Mouse (Mus musculus) heart, embryonic 11.5 days (tissue): Measurements from ENCODE around the gene Pcyt1b. TPM values are rescaled to one million over a fixed set of nuclear protein-coding genes. Genes with fewer than 3 reads are reported as not detected.

Experiments
- ATAC-seq: fragments of 200-750 bp; cut with Nextera tagmentation; replicated peaks from 2 replicates; pipeline ENCODE4 v1.8.0; 2017; ENCODE audit warnings: moderate library complexity; ENCODE audit not compliant: insufficient number of reproducible peaks, low FRiP score, low TSS enrichment
- H3K27ac ChIP-seq: fragments of 300-500 bp; sonication (generic); 2 replicates; pipeline ENCODE4 v1.5.1; 2014; ENCODE audit warnings: mild to moderate bottlenecking, low read depth, low read length
- H3K27me3 ChIP-seq: fragments of 300-500 bp; sonication (generic); 2 replicates; pipeline ENCODE4 v1.6.1; 2014; ENCODE audit warnings: mild to moderate bottlenecking, low read length, mixed read lengths; ENCODE audit not compliant: control insufficient read depth, insufficient read depth
- H3K36me3 ChIP-seq: fragments of 300-500 bp; sonication (generic); 2 replicates; pipeline ENCODE4 v1.6.1; 2014; ENCODE audit warnings: mild to moderate bottlenecking, low read length, moderate library complexity, mixed read lengths; ENCODE audit not compliant: control insufficient read depth, insufficient read depth
- H3K4me1 ChIP-seq: fragments of 300-500 bp; sonication (generic); 2 replicates; pipeline ENCODE4 v1.6.1; 2014; ENCODE audit warnings: low read length; ENCODE audit not compliant: control insufficient read depth, insufficient read depth
- H3K4me2 ChIP-seq: fragments of 300-500 bp; sonication (generic); 2 replicates; pipeline ENCODE4 v1.6.1; 2014; ENCODE audit warnings: mild to moderate bottlenecking, moderate library complexity
- H3K4me3 ChIP-seq: fragments of 300-500 bp; sonication (generic); 2 replicates; pipeline ENCODE4 v1.5.1; 2014; ENCODE audit warnings: low read depth, low read length
- H3K9ac ChIP-seq: fragments of 300-500 bp; sonication (generic); 2 replicates; pipeline ENCODE4 v1.6.1; 2014; ENCODE audit warnings: mild to moderate bottlenecking, low read depth, low read length, moderate library complexity
- H3K9me3 ChIP-seq: fragments of 300-500 bp; sonication (generic); replicated peaks from 2 replicates; pipeline ENCODE4 v1.6.1; 2016; ENCODE audit warnings: low read length; ENCODE audit not compliant: control insufficient read depth
- WGBS: fragments of 180-500 bp; shearing (Covaris S2); extraction: QIAGEN DNeasy Blood & Tissue Kit; methylation state at CpG from one replicate; pipeline ENCODE4 v1.1.7; 2014; ENCODE audit not compliant: insufficient replicate concordance; 5-methylcytosine and 5-hydroxymethylcytosine counted together
- polyA plus RNA-seq: library from polyadenylated mRNA; unstranded; fragments of >200 nt; fragmentation: Nextera tagmentation; extraction: Ambion mirVana; gene quantifications from 2 replicates; pipeline ENCODE4 v1.2.1, GENCODE M21; 2014

Pcyt1b gene
- polyA plus RNA-seq, 1 experiment from 2014 or later: 3.4 TPM

DNA sequence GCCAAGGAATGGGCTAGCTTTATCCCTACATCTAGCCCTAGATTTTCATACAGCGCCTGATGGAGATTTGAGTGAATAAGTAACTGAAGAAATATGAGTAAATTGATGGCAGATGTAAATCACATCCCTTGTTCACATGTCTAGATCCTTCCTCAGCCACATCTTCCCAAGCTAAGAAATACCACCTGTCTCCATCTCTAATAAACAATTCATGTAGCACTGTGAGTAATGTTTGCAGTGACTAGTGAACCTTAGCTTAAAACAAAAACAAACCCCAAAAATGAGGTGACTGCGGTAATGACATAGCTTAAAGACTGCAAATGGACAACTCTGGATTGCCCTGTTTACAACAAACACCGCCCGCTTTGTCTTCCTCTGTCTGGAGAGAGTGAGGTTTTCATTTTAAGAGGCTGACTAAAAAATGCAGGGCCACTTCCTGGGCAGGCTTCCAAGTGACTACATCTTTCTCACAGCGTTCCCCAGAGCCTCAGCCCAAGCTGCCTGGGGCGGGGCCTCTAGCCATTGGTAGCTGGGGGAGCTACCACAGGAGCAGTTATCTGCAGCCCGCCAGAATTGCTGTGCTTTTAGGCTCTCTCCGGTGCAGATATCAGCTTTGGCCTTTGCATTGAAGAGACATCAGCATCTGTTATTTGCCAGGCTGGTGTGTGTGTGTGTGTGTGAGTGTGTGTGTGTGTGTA, 46.0 kb downstream of the Pcyt1b start:
- Histone ChIP-seq H3K36me3 (no peaks in the 10 kb centered on the region), H3K27ac (0 out of 2 replicates have a peak overlapping the region, but pooled peaks have one; percentile 5), H3K9me3 (no peaks in the 10 kb centered on the region), H3K27me3 (0 out of 2 replicates have a peak, but pooled peaks cover 2% of the 10 kb centered on the region), H3K9ac (no peak overlapping the region), H3K4me2 (peak overlapping the region; percentile 29), H3K4me3 (no peak overlapping the region), H3K4me1 (no peaks in the 10 kb centered on the region)
- WGBS: 39% methylated on average over 8 of the region's 8 CpGs
- peak; percentile 73 for ATAC-seq

DNA sequence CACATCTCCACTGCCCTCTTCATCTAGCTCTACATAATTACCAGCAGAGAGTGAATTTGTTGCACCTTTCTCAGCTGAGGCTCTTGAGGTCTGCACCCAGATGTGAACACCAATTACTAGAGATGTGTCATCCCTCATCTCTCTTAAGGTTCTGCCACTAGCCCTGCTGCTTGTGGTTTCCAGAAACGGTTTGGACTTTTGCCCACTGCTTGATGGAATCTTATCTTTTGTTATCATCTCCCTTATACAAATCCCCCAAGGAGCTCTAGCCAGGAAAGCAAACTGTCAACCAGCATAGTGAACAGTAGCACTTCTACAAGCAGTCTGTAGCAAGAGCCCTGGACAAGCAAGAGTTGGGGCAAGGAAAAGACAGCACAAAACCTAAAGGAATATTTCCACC, 57.9 kb downstream of the Pcyt1b start:
- no peak overlapping the region for H3K9ac ChIP-seq
- no peaks in the 10 kb centered on the region for H3K9me3 ChIP-seq
- H3K36me3 ChIP-seq: no peaks in the 10 kb centered on the region
- no peaks in the 10 kb centered on the region for H3K4me1 ChIP-seq
- 51% methylated on average over 1 of the region's 1 CpGs for WGBS
- H3K27me3 ChIP-seq: no peaks in the 10 kb centered on the region
- no peak overlapping the region for H3K4me3 ChIP-seq
- H3K4me2 ChIP-seq: no peak overlapping the region
- ATAC-seq: no peak
- H3K27ac ChIP-seq: no peak overlapping the region

DNA sequence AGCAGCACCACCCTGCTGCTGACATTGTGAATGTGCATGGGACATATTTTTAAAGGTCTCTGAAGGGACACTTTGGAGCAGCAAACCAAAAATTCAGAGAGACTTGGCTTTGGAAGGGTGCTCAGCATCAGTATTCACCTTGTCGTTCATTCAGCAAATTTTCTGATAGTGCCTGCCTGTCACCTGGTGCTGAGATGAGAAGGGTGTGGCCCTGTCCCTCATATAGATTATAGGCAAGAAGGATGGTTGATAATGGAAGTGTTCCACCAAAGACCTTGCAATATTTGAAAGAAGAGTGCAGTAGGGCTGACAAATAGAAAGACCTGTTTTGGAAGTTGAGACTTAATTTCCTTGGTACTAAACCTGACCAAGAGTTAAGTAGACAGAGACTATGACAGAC, 74.9 kb downstream of the Pcyt1b start:
- WGBS: 85% methylated on average over 1 of the region's 1 CpGs
- no peak overlapping the region for H3K9ac ChIP-seq
- H3K9me3 ChIP-seq: no peaks in the 10 kb centered on the region
- no peak overlapping the region for H3K27ac ChIP-seq
- no peaks in the 10 kb centered on the region for H3K36me3 ChIP-seq
- no peaks in the 10 kb centered on the region for H3K27me3 ChIP-seq
- H3K4me2 ChIP-seq: no peak overlapping the region
- H3K4me3 ChIP-seq: no peak overlapping the region
- no peaks in the 10 kb centered on the region for H3K4me1 ChIP-seq
- no peak for ATAC-seq

DNA sequence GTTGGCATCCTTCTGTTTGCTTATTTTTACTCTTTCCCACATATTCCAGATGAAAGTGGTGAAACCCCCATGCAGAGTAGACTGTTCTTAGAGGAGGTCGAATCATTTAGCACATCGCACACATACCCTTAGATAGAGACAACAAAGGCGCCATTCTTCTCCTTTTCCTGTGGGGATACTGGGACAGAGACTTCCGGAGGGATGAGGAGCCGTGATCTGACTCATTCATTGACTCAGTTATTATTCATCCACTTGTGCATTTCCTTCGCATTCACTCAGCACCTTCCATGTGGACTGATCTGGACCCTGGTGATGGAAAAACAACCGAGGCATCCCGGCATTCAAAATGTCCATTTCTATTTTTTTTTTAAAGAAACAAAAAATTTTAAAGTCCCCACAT, 76.2 kb downstream of the Pcyt1b start:
- Histone ChIP-seq H3K4me1 (no peaks in the 10 kb centered on the region), H3K27me3 (no peaks in the 10 kb centered on the region), H3K27ac (no peak overlapping the region), H3K9ac (no peak overlapping the region), H3K36me3 (no peaks in the 10 kb centered on the region), H3K9me3 (no peaks in the 10 kb centered on the region), H3K4me3 (no peak overlapping the region), H3K4me2 (no peak overlapping the region)
- 76% methylated on average over 8 of the region's 8 CpGs for WGBS
- no peak for ATAC-seq

DNA sequence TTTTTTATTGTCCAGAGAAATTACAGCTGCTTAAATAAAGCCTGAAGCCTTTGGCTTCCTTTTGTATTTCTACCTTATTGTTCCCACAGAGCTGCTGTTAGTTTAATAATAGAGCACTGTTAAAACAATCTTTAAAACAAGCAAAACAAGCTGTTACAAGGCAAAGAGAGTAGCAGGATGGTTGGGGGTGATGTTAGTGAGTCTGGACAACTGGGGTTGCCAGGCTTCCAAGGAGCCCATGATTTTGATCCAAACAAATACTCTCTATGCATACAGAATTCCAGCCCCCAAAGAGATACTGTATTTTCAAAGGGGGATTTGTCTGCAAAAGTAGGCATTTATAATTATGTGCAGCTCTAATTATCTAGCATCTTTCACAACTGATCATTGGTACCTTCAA, 77.7 kb downstream of the Pcyt1b start:
- no peak overlapping the region for H3K27ac ChIP-seq
- no peak overlapping the region for H3K9ac ChIP-seq
- no peaks in the 10 kb centered on the region for H3K4me1 ChIP-seq
- no peaks in the 10 kb centered on the region for H3K27me3 ChIP-seq
- H3K4me3 ChIP-seq: no peak overlapping the region
- no peak overlapping the region for H3K4me2 ChIP-seq
- no peaks in the 10 kb centered on the region for H3K36me3 ChIP-seq
- H3K9me3 ChIP-seq: no peaks in the 10 kb centered on the region
- no peak for ATAC-seq

DNA sequence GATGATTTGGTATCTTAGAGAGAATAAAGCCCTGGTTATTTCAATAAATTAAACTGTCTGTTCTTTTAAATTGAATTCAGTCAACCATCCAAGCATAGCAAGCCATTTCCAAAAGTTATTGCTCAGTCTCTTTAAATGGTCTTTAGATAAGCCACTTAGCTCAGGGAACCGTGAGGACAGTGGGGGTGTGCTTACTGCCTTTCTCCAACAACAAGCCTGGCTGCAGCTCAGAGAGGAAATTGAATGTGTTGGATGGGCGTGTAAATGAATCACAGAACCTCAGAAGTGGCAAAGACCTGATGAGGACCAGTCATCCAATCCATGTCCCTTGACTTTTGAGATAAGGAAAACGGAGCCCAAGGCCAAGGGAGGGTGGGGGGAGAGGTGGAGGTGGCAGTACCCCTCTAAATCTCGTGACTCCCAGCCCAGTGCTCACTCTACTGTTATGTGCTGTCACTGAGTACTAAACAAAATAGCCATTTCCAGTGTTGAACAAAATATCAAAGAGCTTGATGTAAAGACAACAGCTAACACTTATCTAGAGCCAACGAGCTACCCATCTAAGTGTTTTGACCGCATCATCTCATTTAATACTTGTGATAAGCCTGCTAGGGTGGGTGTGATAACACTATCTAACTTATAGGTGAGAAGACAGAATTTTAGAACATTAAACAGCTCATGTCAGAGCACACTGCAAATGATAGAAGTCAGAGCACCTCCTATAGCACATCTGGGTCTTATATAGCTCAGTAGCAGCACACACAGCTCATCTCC, 78.5 kb downstream of the Pcyt1b start:
- Histone ChIP-seq H3K4me3 (no peak overlapping the region), H3K27ac (no peak overlapping the region), H3K4me2 (no peak overlapping the region), H3K4me1 (no peaks in the 10 kb centered on the region), H3K27me3 (no peaks in the 10 kb centered on the region), H3K9ac (no peak overlapping the region), H3K36me3 (no peaks in the 10 kb centered on the region), H3K9me3 (no peaks in the 10 kb centered on the region)
- 45% methylated on average over 6 of the region's 6 CpGs for WGBS
- ATAC-seq: no peak

DNA sequence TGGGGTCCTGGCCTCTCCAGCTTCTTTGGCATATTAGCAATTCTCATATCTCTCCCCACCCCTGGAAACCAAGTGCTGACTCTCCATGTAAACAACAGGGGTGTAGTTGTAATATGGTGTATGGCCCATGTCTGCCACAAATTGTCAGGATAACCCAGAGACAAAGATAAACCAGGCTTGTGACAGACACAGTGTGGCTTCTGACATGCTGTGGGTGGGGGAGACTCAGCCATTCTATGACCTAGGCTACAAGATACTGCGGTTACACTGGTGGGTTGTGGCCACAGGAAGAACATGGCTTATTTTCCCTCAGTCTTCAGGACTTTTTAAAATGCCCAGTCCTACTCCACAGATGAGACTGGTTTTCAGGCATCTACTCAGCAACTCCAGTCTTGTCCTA, 94.5 kb downstream of the Pcyt1b start:
- H3K9me3 ChIP-seq: no peaks in the 10 kb centered on the region
- no peaks in the 10 kb centered on the region for H3K4me1 ChIP-seq
- no peak overlapping the region for H3K4me2 ChIP-seq
- H3K4me3 ChIP-seq: no peak overlapping the region
- H3K9ac ChIP-seq: no peak overlapping the region
- no peak for ATAC-seq
- no peak overlapping the region for H3K27ac ChIP-seq
- no peaks in the 10 kb centered on the region for H3K27me3 ChIP-seq
- H3K36me3 ChIP-seq: no peaks in the 10 kb centered on the region
- WGBS: 100% methylated on average over 1 of the region's 1 CpGs

DNA sequence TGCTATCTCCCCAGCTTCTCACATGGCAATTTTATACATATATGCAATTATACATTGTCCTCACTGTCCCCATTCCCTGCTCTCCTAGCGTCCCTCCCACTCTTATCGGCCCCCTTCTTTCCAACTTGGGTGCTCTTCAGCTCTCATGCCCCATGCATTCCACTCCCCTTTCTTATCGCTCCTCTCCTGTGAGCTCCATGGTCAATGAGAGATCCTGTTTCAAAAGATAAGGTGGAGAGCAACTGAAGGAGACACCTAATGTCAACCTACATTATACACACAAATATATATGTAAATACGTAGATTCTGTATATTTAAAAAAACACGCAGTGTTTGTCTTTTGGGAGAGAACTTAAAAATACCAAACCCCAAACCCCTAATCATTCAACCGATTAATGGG, 95.9 kb downstream of the Pcyt1b start:
- ATAC-seq: no peak
- Histone ChIP-seq H3K36me3 (no peaks in the 10 kb centered on the region), H3K4me2 (no peak overlapping the region), H3K9me3 (no peaks in the 10 kb centered on the region), H3K4me3 (no peak overlapping the region), H3K9ac (no peak overlapping the region), H3K27ac (no peak overlapping the region), H3K4me1 (no peaks in the 10 kb centered on the region), H3K27me3 (no peaks in the 10 kb centered on the region)
- 79% methylated on average over 6 of the region's 6 CpGs for WGBS
